8 mouse cellular contexts compared by ENCODE assay signal in the genomic region with DNA sequence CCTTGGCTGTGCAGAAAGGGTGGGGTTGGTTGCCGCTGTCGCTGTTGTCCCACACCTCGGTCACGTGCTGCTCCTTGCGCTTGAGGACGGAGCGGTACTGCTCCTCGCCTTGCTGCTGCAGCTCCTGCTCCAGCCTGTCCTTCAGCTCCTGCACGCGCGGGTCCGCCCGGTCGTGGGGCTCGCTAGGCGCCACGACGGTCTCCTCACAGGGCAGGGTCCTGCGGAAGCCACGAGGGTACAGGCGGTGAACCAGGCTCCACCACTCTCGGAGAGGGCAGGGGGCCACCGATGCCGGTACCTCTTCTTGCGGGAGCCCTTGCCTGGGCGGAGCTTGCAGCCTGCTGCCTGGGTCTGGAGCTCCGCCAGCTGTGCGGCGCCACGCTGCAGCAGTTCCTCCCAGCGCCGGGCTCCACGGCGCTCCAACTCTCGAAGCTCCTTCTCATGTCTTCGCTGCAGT. TPM values are rescaled to one million over a fixed set of nuclear protein-coding genes. Genes with fewer than 3 reads are reported as not detected.
DNase-seq lines count a peak whose midpoint lies in the region; ATAC-seq lines count a peak whose summit lies in the region.

No protein-coding gene starts in this region.

- no peak for ATAC-seq in CD4-positive, CD25-positive, alpha-beta regulatory T cell, adult 4 months

- DNase-seq in CD4-positive, CD25-positive, alpha-beta regulatory T cell, adult 2 months (ENCODE audit: low read depth, low spot score), result peak; percentile 33
- DNase-seq in urinary bladder, postnatal 14 days (ENCODE audit: low spot score), result peak; percentile 46
- no peak for DNase-seq in urinary bladder, adult 2 months (ENCODE audit: low spot score)
- DNase-seq in heart, postnatal 4 days, result peak; percentile 70
- DNase-seq in liver, result peak; percentile 32
- DNase-seq in naive thymus-derived CD4-positive, alpha-beta T cell, adult 2 months (ENCODE audit: low read depth), result peak; percentile 43
- no peak for DNase-seq in spleen, postnatal 4 days (ENCODE audit: low spot score in 2 of 2)

RNA-seq across cellular contexts. Expression of a gene that starts 7.3 kb away (rescaled TPM):
- not detected for polyA plus RNA-seq in CD4-positive, CD25-positive, alpha-beta regulatory T cell, adult 4 months (2017; shearing (Covaris generic))
- polyA plus RNA-seq in urinary bladder, adult 2 months (2012; rRNA removed), result 0.69 and 0.93 TPM in 2 replicates
- 1 to 10 TPM; 1.3 to 1.4 TPM for total RNA-seq in heart, postnatal 4 days (2021)

RNA-seq across cellular contexts. Expression of a gene that starts 17.2 kb away (rescaled TPM):
- 10 to 100 TPM; 15.7 to 20.8 TPM for polyA plus RNA-seq in CD4-positive, CD25-positive, alpha-beta regulatory T cell, adult 4 months (2017; shearing (Covaris generic))
- polyA plus RNA-seq in urinary bladder, adult 2 months (2012; rRNA removed), result 2.6 and 3.0 TPM in 2 replicates
- 1 to 10 TPM; 1.3 to 1.7 TPM for total RNA-seq in heart, postnatal 4 days (2021)

RNA-seq across cellular contexts. Expression of a gene that starts 34.5 kb away (rescaled TPM):
- 10 to 100 TPM; 18.6 to 20.6 TPM for polyA plus RNA-seq in CD4-positive, CD25-positive, alpha-beta regulatory T cell, adult 4 months (2017; shearing (Covaris generic))
- 35.9 and 38.5 TPM in 2 replicates for polyA plus RNA-seq in urinary bladder, adult 2 months (2012; rRNA removed)
- total RNA-seq in heart, postnatal 4 days (2021), result 10 to 100 TPM; 33.9 to 34.9 TPM

RNA-seq across cellular contexts. Expression of a gene that starts 48.0 kb away (rescaled TPM):
- polyA plus RNA-seq in CD4-positive, CD25-positive, alpha-beta regulatory T cell, adult 4 months (2017; shearing (Covaris generic)), result 1 to 10 TPM in 1 of 2 experiments, under 1 TPM in 1; 0.13 to 1.3 TPM
- polyA plus RNA-seq in urinary bladder, adult 2 months (2012; rRNA removed), result 12.3 and 12.7 TPM in 2 replicates
- 10 to 100 TPM; 14.0 to 14.2 TPM for total RNA-seq in heart, postnatal 4 days (2021)

RNA-seq across cellular contexts. Expression of a gene that starts 51.4 kb away (rescaled TPM):
- not detected for polyA plus RNA-seq in CD4-positive, CD25-positive, alpha-beta regulatory T cell, adult 4 months (2017; shearing (Covaris generic))
- polyA plus RNA-seq in urinary bladder, adult 2 months (2012; rRNA removed), result 19.3 and 23.1 TPM in 2 replicates
- total RNA-seq in heart, postnatal 4 days (2021), result 1 to 10 TPM; 6.6 to 7.4 TPM

Comparison
In these comparisons a context has a peak if more than half of its experiments do, and no peak if none do; other contexts are left out.
1. DNase-seq: peak in CD4-positive, CD25-positive, alpha-beta regulatory T cell, adult 2 months (single experiment), urinary bladder, postnatal 14 days (single experiment), heart, postnatal 4 days (single experiment), liver (single experiment) and naive thymus-derived CD4-positive, alpha-beta T cell, adult 2 months (single experiment); none in urinary bladder, adult 2 months (single experiment) and spleen, postnatal 4 days (0 of 2).